Mouse (Mus musculus): ENCODE data around the gene U2af2. TPM values are rescaled to one million over a fixed set of nuclear protein-coding genes. Genes with fewer than 3 reads are reported as not detected.

U2af2 gene
- polyA plus RNA-seq, 1 experiment from 2014 or later, result 125 TPM

DNA sequence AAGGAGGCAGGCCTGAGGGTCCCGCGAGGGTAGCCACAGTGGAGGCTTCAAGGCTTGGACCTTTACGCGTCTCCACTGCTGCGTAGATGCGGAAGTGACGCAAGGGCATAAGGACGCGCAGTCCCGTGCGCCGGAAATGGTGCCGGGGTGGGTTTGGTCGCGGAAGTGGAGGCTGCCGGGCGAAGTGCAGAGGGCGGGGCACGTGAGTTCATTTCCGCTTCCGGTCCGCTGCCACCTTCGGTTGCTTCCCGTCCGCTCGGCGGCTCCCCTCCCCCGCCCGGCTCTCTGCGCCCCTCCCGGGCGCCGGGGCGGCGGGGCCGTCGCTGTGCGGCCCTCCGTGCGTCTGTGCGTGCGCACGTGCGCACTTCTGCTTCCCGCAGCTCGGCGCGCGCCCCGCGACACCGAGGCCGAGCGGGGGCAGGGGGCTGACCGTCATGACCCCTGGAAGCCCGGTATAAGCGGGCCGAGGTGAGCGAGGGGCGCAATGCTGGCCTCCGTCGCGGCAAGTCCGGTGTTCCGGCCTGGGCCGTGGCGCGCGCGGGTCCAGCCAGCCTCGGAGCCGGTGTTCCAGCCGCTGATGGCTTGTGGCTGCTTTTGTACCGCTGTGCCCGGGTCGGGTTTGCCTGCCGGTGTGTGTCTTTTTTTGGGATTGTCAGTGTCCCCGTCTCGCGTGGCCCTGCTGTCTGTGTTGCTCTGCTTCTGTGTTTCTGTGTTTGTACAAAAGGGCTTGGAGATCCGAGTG, 18.2 kb downstream of the U2af2 start, which contains the start of gene Epn1:
Epn1 (plus strand) TSS at position 226 of the 742 bp plus-strand sequence.
- Histone ChIP-seq H3K36me3 (ENCODE audit: control insufficient read depth, insufficient read depth) (peaks cover 23% of the 10 kb centered on the region), H3K4me1 (replicated peaks; ENCODE audit: control insufficient read depth, insufficient read depth, low read length) (peaks cover 21% of the 10 kb centered on the region), H3K27me3 (replicated peaks; ENCODE audit: control insufficient read depth, insufficient read depth, low read length) (no peaks in the 10 kb centered on the region), H3K9ac (replicated peaks; ENCODE audit: low read depth, low read length) (peak within 1 kb of the TSS; percentile 96), H3K4me3 (replicated peaks; ENCODE audit: low read length) (peak within 1 kb of the TSS; percentile 89), H3K4me2 (ENCODE audit: low read length) (peak within 1 kb of the TSS; percentile 90), H3K9me3 (ENCODE audit: control insufficient read depth, low read length) (no peaks in the 10 kb centered on the region), H3K27ac (ENCODE audit: low read length) (peak within 1 kb of the TSS; percentile 86)
- ATAC-seq, result peak; percentile 98
- under 1% methylated on average over 74 of the region's 81 CpGs for WGBS

- whole genome bisulfite sequencing, result 16% methylated on average over 6 of the region's 6 CpGs
- peaks cover 21% of the 10 kb centered on the region for H3K36me3 ChIP-seq (ENCODE audit: control insufficient read depth, insufficient read depth)
- H3K4me3 ChIP-seq (replicated peaks; ENCODE audit: low read length), result peak overlapping the region; percentile 89
- peaks cover 21% of the 10 kb centered on the region for H3K4me1 ChIP-seq (replicated peaks; ENCODE audit: control insufficient read depth, insufficient read depth, low read length)
- peak overlapping the region; percentile 90 for H3K4me2 ChIP-seq (ENCODE audit: low read length)
- H3K27me3 ChIP-seq (replicated peaks; ENCODE audit: control insufficient read depth, insufficient read depth, low read length), result no peaks in the 10 kb centered on the region
- peak overlapping the region; percentile 96 for H3K9ac ChIP-seq (replicated peaks; ENCODE audit: low read depth, low read length)
- no peak for ATAC-seq
- H3K27ac ChIP-seq (ENCODE audit: low read length), result peak overlapping the region; percentile 86
- no peaks in the 10 kb centered on the region for H3K9me3 ChIP-seq (ENCODE audit: control insufficient read depth, low read length)
Measured at GRCm38 (mm10) chr7:5080815-5081214, 18.9 kb downstream of the U2af2 start.

DNA sequence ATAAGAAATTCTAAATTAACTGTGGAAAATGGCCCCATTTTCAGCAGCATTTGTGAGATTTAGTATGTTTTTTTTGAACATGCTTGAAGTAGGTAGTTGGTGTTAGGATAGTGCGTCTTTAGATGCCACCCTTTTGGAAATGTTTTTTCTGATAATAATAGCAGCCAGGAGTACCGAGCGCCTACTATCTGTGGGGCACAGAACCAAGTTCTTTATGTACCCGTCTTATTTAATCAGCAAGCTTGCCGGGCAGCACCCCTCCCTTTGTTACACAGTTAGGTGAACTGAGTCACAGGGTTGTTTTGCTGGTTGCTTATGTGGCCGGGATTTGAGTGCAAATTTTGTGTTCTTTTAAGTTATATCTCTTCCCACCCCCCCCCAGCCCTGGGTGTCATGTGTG, 19.3 kb downstream of the U2af2 start:
- WGBS, result 68% methylated on average over 6 of the region's 6 CpGs
- peaks cover 19% of the 10 kb centered on the region for H3K36me3 ChIP-seq (ENCODE audit: control insufficient read depth, insufficient read depth)
- H3K9ac ChIP-seq (replicated peaks; ENCODE audit: low read depth, low read length), result peak overlapping the region; percentile 96

GRCm38 (mm10) chr7:5081939-5082338, 20.0 kb downstream of the U2af2 start:
- peaks cover 13% of the 10 kb centered on the region; the same call in 1 of the 2 replicates for H3K36me3 ChIP-seq (ENCODE audit: control insufficient read depth, insufficient read depth)
- H3K27me3 ChIP-seq (replicated peaks; ENCODE audit: control insufficient read depth, insufficient read depth, low read length), result no peaks in the 10 kb centered on the region
- no peaks in the 10 kb centered on the region for H3K9me3 ChIP-seq (ENCODE audit: control insufficient read depth, low read length)
- peaks cover 21% of the 10 kb centered on the region for H3K4me1 ChIP-seq (replicated peaks; ENCODE audit: control insufficient read depth, insufficient read depth, low read length)
- H3K4me2 ChIP-seq (ENCODE audit: low read length), result no peak overlapping the region
- ATAC-seq, result no peak
- no peak overlapping the region for H3K4me3 ChIP-seq (replicated peaks; ENCODE audit: low read length)
- 100% methylated on average over 2 of the region's 2 CpGs for WGBS
- no peak overlapping the region for H3K9ac ChIP-seq (replicated peaks; ENCODE audit: low read depth, low read length)
- H3K27ac ChIP-seq (ENCODE audit: low read length), result no peak overlapping the region

More for the DNA sequence above, 19.3 kb downstream of the U2af2 start:
- H3K4me1 ChIP-seq (replicated peaks; ENCODE audit: control insufficient read depth, insufficient read depth, low read length), result peaks cover 21% of the 10 kb centered on the region
- H3K27me3 ChIP-seq (replicated peaks; ENCODE audit: control insufficient read depth, insufficient read depth, low read length), result no peaks in the 10 kb centered on the region
- H3K9me3 ChIP-seq (ENCODE audit: control insufficient read depth, low read length), result no peaks in the 10 kb centered on the region
- peak overlapping the region; percentile 90 for H3K4me2 ChIP-seq (ENCODE audit: low read length)
- ATAC-seq, result no peak
- no peak overlapping the region for H3K27ac ChIP-seq (ENCODE audit: low read length)
- H3K4me3 ChIP-seq (replicated peaks; ENCODE audit: low read length), result peak overlapping the region; percentile 89

DNA sequence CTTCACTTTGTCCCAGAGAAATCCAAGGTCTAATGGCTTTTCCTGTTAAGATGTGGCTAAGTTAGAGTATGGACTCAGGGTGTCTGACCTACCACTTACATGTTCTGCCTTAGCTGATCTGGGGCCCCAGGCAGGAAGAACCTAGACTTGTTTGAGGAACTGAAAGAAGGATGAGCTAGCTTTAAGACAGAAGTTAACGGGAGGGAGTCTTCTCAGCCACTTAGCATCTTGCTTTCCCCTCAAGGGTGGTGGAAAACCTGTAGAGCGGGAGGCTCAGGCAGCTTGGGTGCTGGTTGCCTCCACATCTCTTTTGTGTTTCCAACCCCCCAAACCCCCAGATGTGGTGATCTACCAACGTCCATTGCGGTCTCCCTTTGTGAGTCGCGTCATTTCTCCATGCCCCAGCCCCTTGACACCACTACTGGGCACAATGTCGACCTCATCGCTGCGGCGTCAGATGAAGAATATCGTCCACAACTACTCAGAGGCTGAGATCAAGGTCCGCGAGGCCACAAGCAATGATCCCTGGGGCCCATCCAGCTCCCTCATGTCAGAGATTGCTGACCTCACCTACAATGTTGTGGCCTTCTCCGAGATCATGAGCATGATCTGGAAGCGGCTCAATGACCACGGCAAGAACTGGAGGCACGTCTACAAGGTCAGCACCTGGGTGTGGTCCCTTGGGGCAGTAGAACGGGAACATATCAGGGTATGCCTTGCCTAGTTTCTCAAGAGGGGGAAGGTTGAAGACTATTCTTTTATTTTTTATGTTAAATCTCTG, 21.6 kb downstream of the U2af2 start:
- H3K4me3 ChIP-seq (replicated peaks; ENCODE audit: low read length), result no peak overlapping the region
- no peak overlapping the region for H3K27ac ChIP-seq (ENCODE audit: low read length)
- WGBS, result 94% methylated on average over 18 of the region's 18 CpGs
- peaks cover 11% of the 10 kb centered on the region; the same call in 1 of the 2 replicates for H3K36me3 ChIP-seq (ENCODE audit: control insufficient read depth, insufficient read depth)
- H3K27me3 ChIP-seq (replicated peaks; ENCODE audit: control insufficient read depth, insufficient read depth, low read length), result no peaks in the 10 kb centered on the region
- no peak overlapping the region for H3K9ac ChIP-seq (replicated peaks; ENCODE audit: low read depth, low read length)
- no peak overlapping the region for H3K4me2 ChIP-seq (ENCODE audit: low read length)
- H3K9me3 ChIP-seq (ENCODE audit: control insufficient read depth, low read length), result no peaks in the 10 kb centered on the region
- no peak for ATAC-seq
- H3K4me1 ChIP-seq (replicated peaks; ENCODE audit: control insufficient read depth, insufficient read depth, low read length), result peaks cover 21% of the 10 kb centered on the region

GRCm38 (mm10) chr7:5085512-5085911, 23.6 kb downstream of the U2af2 start:
- no peaks in the 10 kb centered on the region for H3K27me3 ChIP-seq (replicated peaks; ENCODE audit: control insufficient read depth, insufficient read depth, low read length)
- WGBS, result 91% methylated on average over 1 of the region's 1 CpGs
- H3K9me3 ChIP-seq (ENCODE audit: control insufficient read depth, low read length), result no peaks in the 10 kb centered on the region
- no peak overlapping the region for H3K9ac ChIP-seq (replicated peaks; ENCODE audit: low read depth, low read length)
- ATAC-seq, result no peak
- H3K4me3 ChIP-seq (replicated peaks; ENCODE audit: low read length), result no peak overlapping the region
- peaks cover 21% of the 10 kb centered on the region for H3K4me1 ChIP-seq (replicated peaks; ENCODE audit: control insufficient read depth, insufficient read depth, low read length)
- H3K36me3 ChIP-seq (ENCODE audit: control insufficient read depth, insufficient read depth), result peaks cover 11% of the 10 kb centered on the region
- no peak overlapping the region for H3K27ac ChIP-seq (ENCODE audit: low read length)
- no peak overlapping the region for H3K4me2 ChIP-seq (ENCODE audit: low read length)

GRCm38 (mm10) chr7:5086921-5087440, 25.0 kb downstream of the U2af2 start:
- 80% methylated on average over 5 of the region's 5 CpGs for WGBS
- H3K4me1 ChIP-seq (replicated peaks; ENCODE audit: control insufficient read depth, insufficient read depth, low read length), result peaks cover 6% of the 10 kb centered on the region
- H3K27me3 ChIP-seq (replicated peaks; ENCODE audit: control insufficient read depth, insufficient read depth, low read length), result no peaks in the 10 kb centered on the region
- H3K36me3 ChIP-seq (ENCODE audit: control insufficient read depth, insufficient read depth), result peaks cover 11% of the 10 kb centered on the region
- no peak overlapping the region for H3K4me2 ChIP-seq (ENCODE audit: low read length)
- no peak overlapping the region for H3K4me3 ChIP-seq (replicated peaks; ENCODE audit: low read length)
- ATAC-seq, result no peak
- no peak overlapping the region for H3K27ac ChIP-seq (ENCODE audit: low read length)
- no peak overlapping the region for H3K9ac ChIP-seq (replicated peaks; ENCODE audit: low read depth, low read length)
- H3K9me3 ChIP-seq (ENCODE audit: control insufficient read depth, low read length), result no peaks in the 10 kb centered on the region

DNA sequence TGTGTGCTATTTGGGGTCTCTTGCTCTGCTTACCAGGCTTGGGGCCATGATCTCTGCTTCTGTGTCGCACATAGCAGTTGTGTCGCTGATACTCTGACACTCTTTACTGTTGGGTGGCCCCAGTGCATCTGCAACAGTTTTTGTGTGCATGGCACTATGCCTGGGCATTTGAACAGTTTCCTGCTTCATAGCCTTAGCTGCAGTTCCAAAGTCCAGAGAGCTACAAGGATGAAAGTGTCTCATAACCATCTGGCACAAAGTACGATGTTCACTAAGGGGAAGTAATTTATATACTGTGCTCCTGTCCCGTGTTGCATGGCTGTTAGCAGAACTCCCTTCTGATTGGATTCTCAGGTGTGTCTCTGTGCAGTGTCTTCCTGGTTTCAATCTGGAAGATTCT, 25.9 kb downstream of the U2af2 start:
- H3K4me3 ChIP-seq (replicated peaks; ENCODE audit: low read length), result no peak overlapping the region
- no peak overlapping the region for H3K9ac ChIP-seq (replicated peaks; ENCODE audit: low read depth, low read length)
- H3K36me3 ChIP-seq (ENCODE audit: control insufficient read depth, insufficient read depth), result peaks cover 11% of the 10 kb centered on the region
- 86% methylated on average over 4 of the region's 4 CpGs for WGBS
- ATAC-seq, result no peak
- H3K4me1 ChIP-seq (replicated peaks; ENCODE audit: control insufficient read depth, insufficient read depth, low read length), result 0 out of 2 replicates have a peak, but pooled peaks cover 2% of the 10 kb centered on the region
- no peak overlapping the region for H3K4me2 ChIP-seq (ENCODE audit: low read length)
- H3K9me3 ChIP-seq (ENCODE audit: control insufficient read depth, low read length), result no peaks in the 10 kb centered on the region
- H3K27ac ChIP-seq (ENCODE audit: low read length), result no peak overlapping the region
- no peaks in the 10 kb centered on the region for H3K27me3 ChIP-seq (replicated peaks; ENCODE audit: control insufficient read depth, insufficient read depth, low read length)

DNA sequence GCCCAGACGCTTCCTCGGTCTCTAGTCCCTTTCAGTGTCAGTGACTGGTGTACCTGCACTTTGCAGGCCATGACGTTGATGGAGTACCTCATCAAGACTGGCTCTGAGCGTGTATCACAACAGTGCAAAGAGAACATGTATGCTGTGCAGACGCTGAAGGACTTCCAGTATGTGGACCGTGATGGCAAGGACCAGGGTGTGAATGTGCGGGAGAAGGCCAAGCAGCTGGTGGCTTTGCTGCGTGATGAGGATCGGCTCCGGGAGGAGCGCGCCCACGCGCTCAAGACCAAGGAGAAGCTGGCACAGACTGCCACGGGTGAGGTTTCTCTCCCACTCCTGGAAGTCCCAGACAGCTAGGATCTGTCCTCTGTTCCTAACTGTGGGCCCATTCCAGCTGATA, 27.9 kb downstream of the U2af2 start:
- Histone ChIP-seq H3K27ac (ENCODE audit: low read length) (no peak overlapping the region), H3K27me3 (replicated peaks; ENCODE audit: control insufficient read depth, insufficient read depth, low read length) (no peaks in the 10 kb centered on the region), H3K9me3 (ENCODE audit: control insufficient read depth, low read length) (no peaks in the 10 kb centered on the region), H3K4me1 (replicated peaks; ENCODE audit: control insufficient read depth, insufficient read depth, low read length) (no peaks in the 10 kb centered on the region), H3K9ac (replicated peaks; ENCODE audit: low read depth, low read length) (no peak overlapping the region), H3K36me3 (ENCODE audit: control insufficient read depth, insufficient read depth) (peaks cover 14% of the 10 kb centered on the region), H3K4me3 (replicated peaks; ENCODE audit: low read length) (no peak overlapping the region), H3K4me2 (ENCODE audit: low read length) (no peak overlapping the region)
- 97% methylated on average over 15 of the region's 15 CpGs for WGBS
- ATAC-seq, result no peak
